Mouse (Mus musculus) colon, adult 2 months (tissue): ENCODE results near the gene Pmf1. TPM values are rescaled to one million over a fixed set of nuclear protein-coding genes. Genes with fewer than 3 reads are reported as not detected.

ENCODE experiments used
- polyA plus RNA-seq: library from polyadenylated mRNA; depleted of rRNA; stranded (reverse); fragments of >200 nt; gene quantifications from 2 replicates; pipeline ENCODE4 v1.2.3, GENCODE M21; 2012; rRNA removed

Gene Pmf1
- polyA plus RNA-seq = 57.9 and 63.7 TPM in 2 replicates

DNA sequence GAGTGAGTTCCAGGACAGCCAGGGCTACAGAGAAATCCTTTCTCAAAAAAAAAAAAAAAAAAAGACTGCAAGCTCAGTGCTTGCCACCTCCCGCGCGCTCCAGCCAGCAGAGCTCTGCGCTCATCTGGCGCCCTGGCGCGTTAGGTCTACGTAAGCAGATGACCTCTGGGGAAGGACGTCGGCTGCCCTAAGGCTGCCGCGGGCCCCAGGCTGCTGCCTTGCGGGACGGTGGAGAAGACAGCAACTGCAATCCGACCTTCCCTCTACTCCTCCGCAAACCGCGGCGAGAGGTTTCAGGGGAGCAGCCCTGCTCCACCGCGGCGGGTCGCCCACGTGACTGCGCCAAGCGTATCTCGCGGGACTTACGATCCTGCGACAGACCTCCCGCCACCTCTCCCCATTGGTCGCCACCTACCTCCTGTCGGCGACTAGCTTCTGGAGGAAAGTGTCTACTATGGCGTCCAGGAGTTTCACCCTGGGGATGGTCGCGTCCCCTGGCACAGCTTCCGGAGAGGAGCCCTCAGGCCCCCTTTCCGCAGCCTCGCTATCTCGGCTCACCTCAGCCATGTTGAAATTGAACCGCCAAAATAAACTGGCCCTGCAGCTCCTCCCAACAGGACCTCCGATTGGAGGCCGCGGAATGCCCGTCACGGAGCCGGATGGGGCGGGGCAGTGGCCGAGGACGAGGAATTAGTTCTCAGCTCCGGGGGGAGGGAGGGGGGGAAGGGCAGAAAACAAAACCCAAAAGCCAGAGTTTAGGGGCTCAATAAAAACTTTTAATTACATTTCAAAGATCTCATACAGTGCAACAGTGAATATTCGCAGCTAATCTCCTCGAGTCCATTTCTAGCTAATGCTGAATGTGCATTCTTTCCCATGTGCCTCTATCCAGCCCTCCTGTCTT is at the start of gene Pmf1:
Pmf1 (minus strand) TSS at position 591 of the 904 bp plus-strand sequence.

DNA sequence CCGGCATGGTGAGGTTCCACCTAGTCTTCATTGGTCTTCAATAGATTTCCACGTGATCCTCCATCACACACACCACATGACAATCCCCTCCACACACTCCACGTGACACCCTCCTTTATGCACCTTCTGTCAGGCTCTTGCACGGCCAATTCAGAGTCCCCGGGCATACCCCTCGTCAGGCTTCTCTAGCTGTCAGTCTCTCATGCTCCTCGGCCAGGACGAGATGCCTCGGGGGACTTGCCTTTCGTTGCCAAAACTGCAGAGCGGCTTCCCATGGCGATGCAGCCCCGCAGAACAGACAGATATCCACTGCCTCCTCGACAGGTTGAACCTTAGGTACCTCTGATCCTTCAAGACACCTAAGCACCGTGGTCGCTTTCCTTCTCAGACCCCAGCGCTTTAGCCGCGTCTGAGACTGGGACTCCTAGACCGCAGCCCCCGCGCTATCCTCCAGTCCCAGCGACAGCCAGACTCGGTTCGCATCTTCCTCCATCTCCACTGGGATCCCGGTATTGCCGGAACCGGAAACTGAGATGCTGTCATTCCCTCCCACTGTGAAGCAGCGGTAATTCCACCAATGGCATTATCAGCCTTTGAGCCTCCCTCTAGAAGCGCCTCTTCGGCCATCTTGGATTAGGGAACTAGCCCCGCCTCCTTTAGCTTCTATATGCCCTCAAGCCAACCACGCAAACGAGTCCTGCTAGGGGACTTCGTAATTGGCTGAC is 14.6 kb upstream of the Pmf1 start, which contains the start of gene Slc25a44:
Slc25a44 (minus strand) TSS at position 535 of the 725 bp plus-strand sequence.

DNA sequence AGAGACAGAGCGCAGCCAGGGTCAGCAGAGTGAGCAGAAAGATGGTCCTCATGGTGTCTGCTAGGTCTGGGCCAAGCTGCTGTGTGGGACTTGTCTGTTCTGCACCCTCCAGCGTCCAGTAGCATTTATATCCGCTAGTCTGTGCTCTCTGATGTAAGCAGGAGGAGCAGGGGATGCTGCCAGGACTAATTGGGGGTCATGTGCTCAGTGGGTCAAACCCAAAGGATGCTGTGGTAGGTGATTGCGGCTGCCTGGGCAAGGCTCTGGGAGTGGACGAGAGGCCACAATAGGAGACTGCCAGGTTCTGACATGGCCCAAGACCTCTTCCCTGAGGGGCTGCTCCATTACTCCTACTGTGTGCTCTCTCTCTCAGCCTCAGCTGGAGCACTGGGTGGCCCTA is 25.8 kb downstream of the Pmf1 start, which contains the start of gene Bglap:
Bglap (minus strand) TSS at position 101 of the 400 bp plus-strand sequence.

DNA sequence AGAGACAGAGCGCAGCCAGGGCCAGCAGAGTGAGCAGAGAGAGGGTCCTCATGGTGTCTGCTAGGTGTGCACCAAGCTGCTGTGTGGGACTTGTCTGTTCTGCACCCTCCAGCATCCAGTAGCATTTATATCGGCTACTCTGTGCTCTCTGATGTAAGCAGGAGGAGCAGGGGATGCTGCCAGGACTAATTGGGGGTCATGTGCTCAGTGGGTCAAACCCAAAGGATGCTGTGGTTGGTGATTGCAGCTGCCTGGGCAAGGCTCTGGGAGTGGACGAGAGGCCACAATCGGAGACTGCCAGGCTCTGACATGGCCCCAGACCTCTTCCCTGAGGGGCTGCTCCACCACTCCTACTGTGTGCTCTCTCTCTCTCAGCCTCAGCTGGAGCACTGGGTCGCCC is 31.5 kb downstream of the Pmf1 start, which contains the start of gene Bglap2:
Bglap2 (minus strand) TSS at position 101 of the 400 bp plus-strand sequence.

DNA sequence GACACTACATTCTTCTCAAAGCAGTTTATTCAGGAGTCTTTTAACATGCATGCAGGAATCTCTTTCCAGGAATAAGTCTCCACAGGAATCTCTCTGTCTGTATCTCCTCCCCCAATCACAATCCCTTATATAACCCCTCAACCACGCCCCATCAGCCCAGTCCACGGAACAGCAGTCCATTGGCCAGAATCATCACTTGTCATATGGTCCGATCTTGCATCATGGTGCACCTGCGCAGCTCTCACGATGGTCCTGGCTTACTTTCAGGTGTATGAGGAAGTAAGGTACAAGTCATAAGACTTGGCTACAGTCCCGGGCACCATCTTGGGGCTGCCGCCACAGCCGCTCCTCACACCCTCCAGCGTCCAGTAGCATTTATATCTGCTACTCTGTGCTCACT is 37.5 kb downstream of the Pmf1 start, which contains the start of gene Bglap3:
Bglap3 (minus strand) TSS at position 101 of the 400 bp plus-strand sequence.

DNA sequence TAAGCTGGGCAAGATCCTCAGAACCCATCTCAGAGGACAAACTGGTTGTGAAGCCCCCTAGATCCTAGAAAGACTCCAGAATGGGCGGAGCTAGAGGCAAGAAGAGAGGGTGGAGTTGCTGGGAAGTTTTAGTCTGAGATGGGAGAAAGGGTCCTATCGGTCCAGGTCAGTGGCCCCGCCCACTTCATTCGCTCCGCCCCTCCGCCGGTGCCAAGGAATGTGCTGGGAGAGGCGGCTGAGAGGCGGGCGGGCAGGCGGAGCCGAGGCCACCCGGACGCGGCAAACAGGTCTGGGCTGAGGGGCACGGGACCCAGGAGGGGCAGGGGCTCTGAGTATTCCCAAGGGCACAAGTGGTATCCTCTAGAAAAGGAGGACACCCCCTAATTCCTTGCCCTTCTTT is 45.8 kb downstream of the Pmf1 start, which contains the start of gene Paqr6:
Paqr6 (plus strand) TSS at position 248 of the 400 bp plus-strand sequence.

Other genes with a start within 250 kb of the Pmf1 start
- gene Rhbg, start 155.6 kb downstream of the Pmf1 start, polyA plus RNA-seq = 3.8 and 7.4 TPM in 2 replicates
- gene Gm38392, start 123.1 kb downstream of the Pmf1 start, polyA plus RNA-seq = not detected in 2 replicates
- gene Tsacc, start 113.3 kb downstream of the Pmf1 start, polyA plus RNA-seq = 0.81 and 2.0 TPM in 2 replicates
- 63.1 and 73.8 TPM in 2 replicates for gene Cct3, start 113.2 kb downstream of the Pmf1 start, polyA plus RNA-seq
- gene Glmp, start 85.3 kb downstream of the Pmf1 start, polyA plus RNA-seq = 181 and 206 TPM in 2 replicates
- gene Tmem79, start 74.2 kb downstream of the Pmf1 start, polyA plus RNA-seq = 44.3 and 54.6 TPM in 2 replicates
- gene Smg5, start 74.1 kb downstream of the Pmf1 start, polyA plus RNA-seq = 65.8 and 68.6 TPM in 2 replicates
- gene Paqr6, start 45.7 kb downstream of the Pmf1 start, polyA plus RNA-seq = 6.7 and 9.3 TPM in 2 replicates
- gene Bglap3, start 37.6 kb downstream of the Pmf1 start, polyA plus RNA-seq = 9.1 and 12.0 TPM in 2 replicates
- gene Bglap2, start 31.6 kb downstream of the Pmf1 start, polyA plus RNA-seq = 2.9 and 4.4 TPM in 2 replicates
- 2.7 and 6.8 TPM in 2 replicates for gene Bglap, start 25.9 kb downstream of the Pmf1 start, polyA plus RNA-seq
- gene Slc25a44, start 14.8 kb upstream of the Pmf1 start, polyA plus RNA-seq = 19.2 and 26.3 TPM in 2 replicates
- gene Sema4a, start 50.9 kb upstream of the Pmf1 start, polyA plus RNA-seq = 233 and 295 TPM in 2 replicates
- gene Lmna, start 99.6 kb upstream of the Pmf1 start, polyA plus RNA-seq = 812 and 822 TPM in 2 replicates
- gene Mex3a, start 122.1 kb upstream of the Pmf1 start, polyA plus RNA-seq = 1.0 and 1.1 TPM in 2 replicates
- 407 and 425 TPM in 2 replicates for gene Rab25, start 138.0 kb upstream of the Pmf1 start, polyA plus RNA-seq
- gene Lamtor2, start 142.7 kb upstream of the Pmf1 start, polyA plus RNA-seq = 210 and 235 TPM in 2 replicates
- 52.6 and 60.7 TPM in 2 replicates for gene Ubqln4, start 143.4 kb upstream of the Pmf1 start, polyA plus RNA-seq
- 178 and 186 TPM in 2 replicates for gene Ssr2, start 165.5 kb upstream of the Pmf1 start, polyA plus RNA-seq
- gene Arhgef2, start 195.6 kb upstream of the Pmf1 start, polyA plus RNA-seq = 67.5 and 68.7 TPM in 2 replicates
- gene Rxfp4, start 242.8 kb upstream of the Pmf1 start, polyA plus RNA-seq = 0.21 and 0.41 TPM in 2 replicates